Mouse (Mus musculus): ENCODE measurements around the gene Vipr2. TPM values are rescaled to one million over a fixed set of nuclear protein-coding genes. Genes with fewer than 3 reads are reported as not detected.

The Vipr2 gene
- polyA plus RNA-seq, 1 experiment from 2014 or later, result 1.2 TPM

DNA sequence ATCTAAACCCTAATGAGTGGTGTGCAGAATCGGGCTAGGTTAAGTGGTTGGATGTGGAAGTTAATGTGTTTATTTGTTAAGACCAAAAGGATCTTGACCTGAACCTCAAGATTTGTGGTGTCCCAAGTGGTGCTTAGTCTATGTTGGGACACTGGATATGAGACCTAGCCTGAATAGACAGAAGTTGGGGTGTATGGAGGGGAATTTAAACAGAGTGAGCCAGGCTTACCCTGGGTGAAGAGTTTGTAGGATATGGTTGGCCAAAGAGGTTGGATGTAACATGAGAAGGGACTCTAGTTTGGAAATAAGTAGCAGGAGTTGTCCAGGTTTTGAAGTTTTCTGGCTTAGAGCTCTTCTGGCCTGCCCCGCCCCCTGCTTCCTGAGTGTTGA lies 15.3 kb upstream of the Vipr2 start:
- no peaks in the 10 kb centered on the region for H3K4me1 ChIP-seq
- 84% methylated on average over 2 of the region's 2 CpGs for WGBS
- H3K4me3 ChIP-seq, result no peak overlapping the region
- peaks cover 45% of the 10 kb centered on the region for H3K36me3 ChIP-seq
- ATAC-seq (ENCODE audit: extremely low read depth, insufficient number of reproducible peaks, low FRiP score, low TSS enrichment), result no peak
- no peak overlapping the region for H3K9ac ChIP-seq
- H3K9me3 ChIP-seq, result peaks cover 49% of the 10 kb centered on the region
- H3K4me2 ChIP-seq, result no peak overlapping the region
- H3K27me3 ChIP-seq (replicated peaks), result no peaks in the 10 kb centered on the region
- no peak overlapping the region for H3K27ac ChIP-seq (replicated peaks)

DNA sequence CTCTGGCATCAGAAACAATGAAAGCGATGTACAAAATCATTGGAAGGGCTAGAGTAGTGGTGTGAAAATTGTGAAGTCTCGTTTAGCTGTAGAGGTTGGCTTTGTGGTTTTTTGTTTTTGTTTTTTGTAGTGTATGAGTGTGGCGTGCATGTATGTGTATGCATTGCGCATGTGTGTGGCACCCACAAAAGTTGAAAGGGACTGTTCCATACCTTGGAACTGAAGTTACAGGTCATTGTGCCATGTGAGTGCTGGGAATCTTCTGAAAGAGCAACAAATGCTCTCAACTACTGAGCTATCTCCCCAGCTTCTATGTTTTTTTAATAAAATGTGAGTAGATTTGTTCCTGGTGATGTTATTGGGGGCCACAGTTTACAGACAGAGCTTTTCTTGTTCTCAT lies 14.5 kb upstream of the Vipr2 start:
- no peak overlapping the region for H3K9ac ChIP-seq
- no peak overlapping the region for H3K4me2 ChIP-seq
- 84% methylated on average over 4 of the region's 4 CpGs for WGBS
- H3K4me3 ChIP-seq, result no peak overlapping the region
- no peaks in the 10 kb centered on the region for H3K4me1 ChIP-seq
- no peak for ATAC-seq (ENCODE audit: extremely low read depth, insufficient number of reproducible peaks, low FRiP score, low TSS enrichment)
- peaks cover 49% of the 10 kb centered on the region for H3K9me3 ChIP-seq
- H3K27me3 ChIP-seq (replicated peaks), result no peaks in the 10 kb centered on the region
- H3K27ac ChIP-seq (replicated peaks), result no peak overlapping the region
- H3K36me3 ChIP-seq, result peaks cover 38% of the 10 kb centered on the region

DNA sequence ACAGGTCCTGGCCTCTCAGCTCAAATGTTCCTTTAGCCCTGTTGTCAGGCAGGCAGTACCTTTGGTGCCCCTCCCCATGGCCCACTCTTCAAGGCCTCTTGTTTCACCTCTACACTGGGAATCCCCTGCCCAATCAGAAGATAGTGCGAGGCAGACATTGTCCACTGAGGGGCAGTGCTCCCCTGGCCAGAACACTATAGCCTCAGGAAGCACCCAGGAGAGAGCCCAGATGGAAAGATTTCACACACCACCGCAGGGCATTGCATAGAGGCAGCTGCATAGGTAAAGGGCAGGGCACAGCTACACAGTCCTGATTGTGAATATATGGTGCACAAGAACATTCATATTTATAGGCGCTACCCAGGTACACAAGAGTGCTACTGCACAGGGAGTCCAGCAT lies 6.5 kb upstream of the Vipr2 start:
- H3K4me2 ChIP-seq, result no peak overlapping the region
- no peaks in the 10 kb centered on the region for H3K9me3 ChIP-seq
- H3K9ac ChIP-seq, result no peak overlapping the region
- H3K27me3 ChIP-seq (replicated peaks), result peaks cover 40% of the 10 kb centered on the region
- 20% methylated on average over 3 of the region's 3 CpGs for WGBS
- no peak overlapping the region for H3K27ac ChIP-seq (replicated peaks)
- H3K4me1 ChIP-seq, result no peaks in the 10 kb centered on the region
- H3K36me3 ChIP-seq, result no peaks in the 10 kb centered on the region
- no peak for ATAC-seq (ENCODE audit: extremely low read depth, insufficient number of reproducible peaks, low FRiP score, low TSS enrichment)
- H3K4me3 ChIP-seq, result no peak overlapping the region

DNA sequence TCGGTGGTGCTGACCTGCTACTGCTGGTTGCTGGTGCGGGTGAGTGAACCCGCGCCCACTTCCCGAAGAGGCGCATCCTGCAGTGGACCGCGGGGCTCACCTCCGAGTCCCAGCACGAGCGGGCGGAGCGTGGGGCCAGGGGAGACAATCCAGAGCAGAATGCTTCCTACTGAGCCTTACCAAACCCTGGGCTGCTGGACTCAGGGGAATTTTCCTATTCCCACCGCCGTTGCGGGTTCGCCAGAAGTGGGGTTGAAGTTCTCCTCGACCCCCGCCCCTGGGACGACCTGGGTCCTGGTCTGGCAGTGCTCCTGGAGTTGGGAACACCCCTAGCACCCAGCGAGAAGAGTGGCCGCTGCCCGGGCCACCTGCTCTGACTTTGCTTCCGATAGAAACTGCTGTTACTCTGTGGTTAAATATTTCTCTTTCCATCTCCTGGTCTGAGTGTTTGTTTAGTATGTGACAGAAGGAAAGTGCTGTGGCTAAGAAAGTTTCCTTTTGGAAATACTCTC lies 385 bp downstream of the Vipr2 start:
- no peaks in the 10 kb centered on the region for H3K9me3 ChIP-seq
- peak; percentile 29; the same call in 1 of the 2 replicates for ATAC-seq (ENCODE audit: extremely low read depth, insufficient number of reproducible peaks, low FRiP score, low TSS enrichment)
- peak overlapping the region; percentile 96 for H3K4me2 ChIP-seq
- peaks cover 64% of the 10 kb centered on the region for H3K27me3 ChIP-seq (replicated peaks)
- WGBS, result 2% methylated on average over 24 of the region's 24 CpGs
- H3K9ac ChIP-seq, result peak overlapping the region; percentile 78
- H3K4me3 ChIP-seq, result peak overlapping the region; percentile 65
- peaks cover 10% of the 10 kb centered on the region for H3K4me1 ChIP-seq
- no peaks in the 10 kb centered on the region for H3K36me3 ChIP-seq
- H3K27ac ChIP-seq (replicated peaks), result no peak overlapping the region

DNA sequence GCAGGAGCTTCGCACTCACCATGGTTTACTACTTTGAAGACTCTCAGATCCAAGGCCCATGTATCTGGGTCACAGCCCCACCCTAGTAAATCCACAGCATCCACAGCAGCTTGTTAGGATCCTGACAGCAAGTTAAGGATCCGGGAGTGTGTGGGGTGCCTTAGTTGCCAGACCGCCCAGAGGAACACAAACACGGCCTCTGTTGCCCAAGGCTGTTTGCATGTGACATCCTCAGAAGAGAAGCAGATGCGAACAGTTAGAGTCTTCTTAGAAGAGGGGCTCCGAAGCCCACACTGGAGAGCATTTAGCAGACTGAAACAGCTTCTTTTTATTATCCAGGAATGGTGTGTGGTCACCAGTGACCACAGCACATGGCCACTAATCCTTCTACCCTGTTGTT lies 5.6 kb downstream of the Vipr2 start:
- WGBS, result 80% methylated on average over 6 of the region's 6 CpGs
- no peak overlapping the region for H3K27ac ChIP-seq (replicated peaks)
- no peak for ATAC-seq (ENCODE audit: extremely low read depth, insufficient number of reproducible peaks, low FRiP score, low TSS enrichment)

DNA sequence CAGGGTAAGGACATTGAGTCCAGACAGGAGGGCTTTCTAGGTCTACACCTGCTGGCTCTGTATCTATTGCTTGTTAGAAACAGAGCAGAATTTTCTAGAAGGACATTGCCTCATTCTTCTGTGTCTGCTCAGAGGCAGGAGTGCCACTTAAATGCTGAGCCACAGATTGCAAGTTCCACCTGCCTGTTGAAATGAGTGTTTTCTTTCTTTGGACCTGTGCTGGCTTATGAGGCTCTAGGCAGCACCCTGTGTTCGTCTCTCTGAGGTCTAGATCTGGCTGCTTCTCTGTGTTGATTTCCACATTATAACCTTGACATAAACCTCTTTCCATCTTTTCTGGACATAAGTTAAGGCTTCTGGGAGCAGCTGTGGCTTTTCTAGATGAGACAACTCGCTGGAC lies 6.8 kb downstream of the Vipr2 start:
- H3K27me3 ChIP-seq (replicated peaks), result peaks cover 10% of the 10 kb centered on the region
- 61% methylated on average over 2 of the region's 2 CpGs for WGBS
- H3K27ac ChIP-seq (replicated peaks), result no peak overlapping the region
- H3K4me2 ChIP-seq, result no peak overlapping the region
- ATAC-seq (ENCODE audit: extremely low read depth, insufficient number of reproducible peaks, low FRiP score, low TSS enrichment), result no peak
- no peaks in the 10 kb centered on the region for H3K4me1 ChIP-seq
- no peak overlapping the region for H3K9ac ChIP-seq
- H3K36me3 ChIP-seq, result no peaks in the 10 kb centered on the region
- H3K9me3 ChIP-seq, result no peaks in the 10 kb centered on the region
- H3K4me3 ChIP-seq, result no peak overlapping the region

More for the DNA sequence above, 5.6 kb downstream of the Vipr2 start:
- Histone ChIP-seq H3K4me3 (no peak overlapping the region), H3K4me1 (peaks cover 2% of the 10 kb centered on the region), H3K4me2 (no peak overlapping the region), H3K27me3 (replicated peaks) (peaks cover 21% of the 10 kb centered on the region), H3K9me3 (no peaks in the 10 kb centered on the region), H3K9ac (no peak overlapping the region), H3K36me3 (no peaks in the 10 kb centered on the region)

DNA sequence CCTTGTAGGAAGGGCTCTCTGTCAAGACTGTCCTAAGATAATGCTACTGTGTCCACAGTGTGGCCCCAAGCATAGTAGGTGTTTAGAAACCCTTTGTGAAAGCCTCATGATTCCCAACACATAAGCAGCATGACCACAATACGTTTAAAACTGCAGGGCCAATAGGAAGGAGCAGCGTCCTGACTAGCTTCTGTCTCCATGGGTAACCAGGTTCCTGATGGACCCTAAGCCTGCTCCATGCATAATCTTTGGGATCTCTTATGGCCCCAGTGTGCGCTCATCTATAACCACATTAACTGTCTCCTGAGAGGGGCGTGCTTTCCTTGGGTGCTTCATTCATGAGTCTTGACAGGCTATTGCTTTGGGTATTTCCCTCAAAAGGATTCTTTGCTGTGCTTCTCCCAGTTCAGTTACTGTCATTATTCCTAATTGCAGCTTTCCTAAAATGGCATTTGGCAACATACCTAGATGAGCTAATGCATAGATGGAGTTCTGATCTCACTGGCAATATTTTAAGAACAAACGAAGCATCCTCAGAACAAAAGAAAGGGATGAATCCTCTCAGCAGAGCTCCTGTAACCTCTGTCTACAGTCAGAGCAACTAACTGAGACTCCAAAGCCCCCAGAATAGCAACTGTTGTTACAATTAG lies 9.6 kb downstream of the Vipr2 start:
- Histone ChIP-seq H3K27ac (replicated peaks) (no peak overlapping the region), H3K4me3 (no peak overlapping the region), H3K27me3 (replicated peaks) (no peaks in the 10 kb centered on the region), H3K4me1 (no peaks in the 10 kb centered on the region), H3K36me3 (no peaks in the 10 kb centered on the region), H3K9ac (no peak overlapping the region), H3K4me2 (no peak overlapping the region), H3K9me3 (no peaks in the 10 kb centered on the region)
- 75% methylated on average over 5 of the region's 5 CpGs for WGBS
- ATAC-seq (ENCODE audit: extremely low read depth, insufficient number of reproducible peaks, low FRiP score, low TSS enrichment), result no peak

DNA sequence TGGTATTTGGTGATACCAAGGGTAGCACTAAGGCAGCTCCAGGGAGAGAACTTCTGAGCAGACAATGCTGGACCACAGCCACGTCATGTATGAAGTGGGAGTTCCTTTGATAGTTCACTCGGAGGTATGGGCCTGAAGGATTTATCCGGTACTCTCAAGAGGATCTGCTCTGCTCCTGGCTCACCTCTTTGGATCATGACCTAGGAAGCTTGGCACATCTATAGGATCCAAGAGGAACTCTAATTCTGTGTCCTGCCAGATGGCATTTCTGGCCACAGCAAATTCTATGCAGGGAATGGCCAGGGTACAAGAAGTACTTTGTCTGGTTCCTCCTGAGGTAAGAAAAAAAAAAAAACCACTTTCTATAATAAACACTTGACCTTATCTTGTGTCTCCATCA lies 12.3 kb downstream of the Vipr2 start:
- no peak overlapping the region for H3K4me2 ChIP-seq
- no peaks in the 10 kb centered on the region for H3K27me3 ChIP-seq (replicated peaks)
- 73% methylated on average over 3 of the region's 3 CpGs for WGBS
- no peak for ATAC-seq (ENCODE audit: extremely low read depth, insufficient number of reproducible peaks, low FRiP score, low TSS enrichment)
- no peak overlapping the region for H3K9ac ChIP-seq
- H3K4me3 ChIP-seq, result no peak overlapping the region
- no peaks in the 10 kb centered on the region for H3K36me3 ChIP-seq
- no peaks in the 10 kb centered on the region for H3K9me3 ChIP-seq
- no peaks in the 10 kb centered on the region for H3K4me1 ChIP-seq
- H3K27ac ChIP-seq (replicated peaks), result no peak overlapping the region

DNA sequence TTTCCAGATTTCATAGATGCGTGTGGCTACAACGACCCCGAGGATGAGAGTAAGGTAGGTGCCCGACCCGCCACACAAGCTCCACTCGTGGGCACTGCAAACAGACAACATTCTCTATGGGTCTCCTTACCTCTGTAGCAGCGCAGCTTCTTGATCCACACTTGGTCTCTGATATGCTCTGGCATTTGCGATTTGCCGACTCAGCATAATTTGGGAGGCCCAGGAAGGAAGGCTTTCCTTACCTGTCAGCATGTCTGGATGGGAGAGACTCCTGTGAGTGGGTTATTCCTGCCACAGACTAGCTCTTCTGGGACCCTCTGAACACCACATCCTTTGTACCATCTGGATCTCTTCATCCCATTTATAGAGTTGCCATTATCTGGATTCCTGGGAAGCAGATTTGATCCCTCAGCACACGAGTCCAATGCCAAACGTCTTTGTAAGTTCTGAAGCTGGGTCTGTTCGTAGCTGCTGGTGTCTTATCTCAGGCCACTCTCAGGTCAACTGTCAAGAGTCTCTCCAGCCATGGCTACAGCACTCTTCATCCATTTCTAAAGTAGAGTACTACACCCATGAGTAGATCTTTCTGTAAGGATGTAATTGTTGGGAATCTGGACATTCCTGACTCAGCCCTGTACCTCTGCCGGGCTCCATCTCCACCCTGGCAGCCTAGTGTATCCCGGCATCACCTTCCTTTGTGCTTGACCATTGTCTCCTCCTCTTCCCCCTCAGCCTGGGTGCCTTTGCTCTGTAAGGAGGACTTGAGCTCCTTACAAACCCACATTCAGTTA lies 17.4 kb downstream of the Vipr2 start:
- Histone ChIP-seq H3K4me2 (no peak overlapping the region), H3K4me3 (no peak overlapping the region), H3K9me3 (no peaks in the 10 kb centered on the region), H3K27me3 (replicated peaks) (no peaks in the 10 kb centered on the region), H3K9ac (no peak overlapping the region), H3K36me3 (no peaks in the 10 kb centered on the region), H3K4me1 (no peaks in the 10 kb centered on the region), H3K27ac (replicated peaks) (no peak overlapping the region)
- ATAC-seq (ENCODE audit: extremely low read depth, insufficient number of reproducible peaks, low FRiP score, low TSS enrichment), result no peak
- 68% methylated on average over 14 of the region's 14 CpGs for WGBS

DNA sequence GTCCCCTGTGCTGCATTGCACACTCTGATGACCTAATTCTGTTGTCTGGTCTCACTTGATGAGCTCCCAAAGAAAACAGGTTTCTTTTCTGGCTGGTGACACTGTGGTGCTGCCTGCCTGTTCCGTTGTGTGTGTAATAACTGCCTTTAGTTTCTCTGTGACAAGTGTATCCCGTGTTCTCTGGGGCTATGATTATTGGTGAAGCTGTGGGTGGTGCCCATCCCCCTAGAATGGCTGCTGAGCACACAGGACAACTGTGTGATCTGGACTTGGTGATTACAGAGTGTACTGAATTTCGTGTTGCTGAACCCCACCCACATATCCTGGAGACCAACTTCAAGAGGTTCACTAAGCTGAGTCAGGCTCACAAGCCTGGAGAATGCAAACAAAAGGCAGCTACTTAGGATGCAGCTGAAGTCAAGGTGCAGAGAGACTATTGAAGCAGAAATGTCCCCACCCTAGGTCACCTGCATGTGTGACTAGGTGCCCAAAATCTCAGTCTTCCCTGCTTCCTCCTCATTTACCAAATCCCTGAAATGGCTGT lies 18.9 kb downstream of the Vipr2 start:
- no peak for ATAC-seq (ENCODE audit: extremely low read depth, insufficient number of reproducible peaks, low FRiP score, low TSS enrichment)
- H3K27me3 ChIP-seq (replicated peaks), result no peaks in the 10 kb centered on the region
- no peaks in the 10 kb centered on the region for H3K36me3 ChIP-seq
- 60% methylated on average over 3 of the region's 3 CpGs for WGBS
- no peaks in the 10 kb centered on the region for H3K4me1 ChIP-seq
- no peak overlapping the region for H3K4me2 ChIP-seq
- H3K4me3 ChIP-seq, result no peak overlapping the region
- no peaks in the 10 kb centered on the region for H3K9me3 ChIP-seq
- no peak overlapping the region for H3K27ac ChIP-seq (replicated peaks)
- no peak overlapping the region for H3K9ac ChIP-seq

DNA sequence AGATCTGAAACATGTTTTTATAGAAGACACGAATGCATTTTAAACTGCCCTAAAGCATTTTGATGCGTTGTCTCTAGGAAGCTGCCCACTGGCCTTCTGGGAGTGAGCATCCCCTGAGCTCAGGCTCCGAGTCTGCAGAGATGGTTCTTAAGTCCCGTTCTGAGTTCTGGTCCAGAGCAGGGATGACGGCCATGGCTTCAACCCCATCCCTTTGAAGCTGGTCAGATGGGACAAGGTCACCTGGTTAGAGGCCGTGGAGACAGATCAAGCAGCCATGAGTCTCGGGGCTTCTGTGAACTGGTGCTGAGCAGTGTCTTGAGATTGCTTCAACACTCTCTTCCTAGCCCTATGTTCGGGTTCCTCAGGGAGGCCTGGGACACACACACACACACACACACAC lies 19.6 kb downstream of the Vipr2 start:
- H3K4me2 ChIP-seq, result no peak overlapping the region
- no peak overlapping the region for H3K4me3 ChIP-seq
- no peak overlapping the region for H3K9ac ChIP-seq
- WGBS, result 84% methylated on average over 8 of the region's 8 CpGs
- H3K9me3 ChIP-seq, result no peaks in the 10 kb centered on the region
- no peaks in the 10 kb centered on the region for H3K4me1 ChIP-seq
- H3K27ac ChIP-seq (replicated peaks), result no peak overlapping the region
- H3K27me3 ChIP-seq (replicated peaks), result no peaks in the 10 kb centered on the region
- no peaks in the 10 kb centered on the region for H3K36me3 ChIP-seq
- ATAC-seq (ENCODE audit: extremely low read depth, insufficient number of reproducible peaks, low FRiP score, low TSS enrichment), result no peak

Measured in heart, embryonic 13.5 days (tissue).